ENCODE assay signal across 8 mouse cellular contexts in genomic region chr11:119490861-119491689, GRCm38 (mm10). TPM values are rescaled to one million over a fixed set of nuclear protein-coding genes. Genes with fewer than 3 reads are reported as not detected.
DNase-seq lines count a peak whose midpoint lies in the region; ATAC-seq and TF ChIP-seq lines count a peak whose summit lies in the region.

Endov (plus strand) TSS chr11:119491347.

- H3K4me3 ChIP-seq in forebrain, embryonic 10.5 days, result peak within 1 kb of the TSS; percentile 88
- peak within 1 kb of the TSS; percentile 84 for H3K4me3 ChIP-seq in heart, embryonic 15.5 days
- H3K4me3 ChIP-seq in liver, embryonic 14.5 days (ENCODE audit: insufficient read depth in 1 of 2, low read depth in 2 of 2, low read length in 2 of 2), result peak within 1 kb of the TSS; percentile 79 to 87
- H3K4me3 ChIP-seq in neural tube, embryonic 11.5 days (ENCODE audit: low read depth, low read length), result peak within 1 kb of the TSS; percentile 72
- peak within 1 kb of the TSS; percentile 84 for H3K4me3 ChIP-seq in stomach, postnatal 0 days (ENCODE audit: low read depth, low read length)

- peaks cover 22% of the 10 kb centered on the region for H3K36me3 ChIP-seq in forebrain, embryonic 10.5 days (replicated peaks)
- peaks cover 14% of the 10 kb centered on the region for H3K36me3 ChIP-seq in heart, embryonic 15.5 days
- H3K36me3 ChIP-seq in liver, embryonic 14.5 days (replicated peaks; ENCODE audit: control insufficient read depth, insufficient read depth, low read depth), result no peaks in the 10 kb centered on the region; the same call in 1 of the 2 replicates
- 0 out of 2 replicates have a peak, but pooled peaks cover 2% of the 10 kb centered on the region for H3K36me3 ChIP-seq in neural tube, embryonic 11.5 days (ENCODE audit: control insufficient read depth, insufficient read depth, low read length)
- H3K36me3 ChIP-seq in stomach, postnatal 0 days (ENCODE audit: control insufficient read depth, insufficient read depth, low read length), result 0 out of 2 replicates have a peak, but pooled peaks cover 4% of the 10 kb centered on the region

- ATAC-seq in heart, embryonic 15.5 days (replicated peaks; ENCODE audit: insufficient number of reproducible peaks, insufficient read depth, low FRiP score, low read depth), result peak; percentile 95
- ATAC-seq in liver, embryonic 14.5 days (ENCODE audit: insufficient read depth), result peak; percentile 97
- peak; percentile 93 for ATAC-seq in neural tube, embryonic 11.5 days (ENCODE audit: insufficient read depth, low FRiP score, low TSS enrichment)
- ATAC-seq in stomach, postnatal 0 days (ENCODE audit: low FRiP score, low TSS enrichment), result peak; percentile 92

- peaks cover 14% of the 10 kb centered on the region for H3K27me3 ChIP-seq in forebrain, embryonic 10.5 days (ENCODE audit: poor library complexity, severe bottlenecking)
- no peaks in the 10 kb centered on the region for H3K27me3 ChIP-seq in heart, embryonic 15.5 days
- no peaks in the 10 kb centered on the region for H3K27me3 ChIP-seq in liver, embryonic 14.5 days (ENCODE audit: control insufficient read depth, insufficient read depth, low read length)
- H3K27me3 ChIP-seq in neural tube, embryonic 11.5 days (ENCODE audit: control insufficient read depth, insufficient read depth, low read length), result no peaks in the 10 kb centered on the region
- H3K27me3 ChIP-seq in stomach, postnatal 0 days (ENCODE audit: control insufficient read depth, insufficient read depth, low read length), result no peaks in the 10 kb centered on the region

- H3K4me2 ChIP-seq in heart, embryonic 15.5 days, result peak within 1 kb of the TSS; percentile 96
- H3K4me2 ChIP-seq in liver, embryonic 14.5 days (ENCODE audit: low read depth), result peak within 1 kb of the TSS; percentile 96
- peak within 1 kb of the TSS; percentile 83 for H3K4me2 ChIP-seq in neural tube, embryonic 11.5 days (ENCODE audit: low read depth)
- peak within 1 kb of the TSS; percentile 87 for H3K4me2 ChIP-seq in stomach, postnatal 0 days (replicated peaks; ENCODE audit: low read depth)

- no peak for TF ChIP-seq EP300 in liver, embryonic 14.5 days (IDR thresholded peaks at IDR 0.05; ENCODE audit: low read depth)
- TF ChIP-seq EP300 in stomach, postnatal 0 days (optimal IDR thresholded peaks at IDR 0.05), result peak; percentile 74

- peak within 1 kb of the TSS; percentile 95 for H3K27ac ChIP-seq in forebrain, embryonic 10.5 days
- peak within 1 kb of the TSS; percentile 91 for H3K27ac ChIP-seq in heart, embryonic 15.5 days
- H3K27ac ChIP-seq in liver, embryonic 14.5 days, result peak within 1 kb of the TSS; percentile 36; the same call in 1 of the 2 replicates
- H3K27ac ChIP-seq in neural tube, embryonic 11.5 days (ENCODE audit: low read depth, low read length), result peak within 1 kb of the TSS; percentile 88
- peak within 1 kb of the TSS; percentile 90 for H3K27ac ChIP-seq in stomach, postnatal 0 days (replicated peaks)

- peak; percentile 99 for TF ChIP-seq CTCF in liver, embryonic 14.5 days (IDR thresholded peaks at IDR 0.05; ENCODE audit: low read depth)
- peak; percentile 98 for TF ChIP-seq CTCF in stomach, postnatal 0 days (IDR thresholded peaks at IDR 0.05; ENCODE audit: low read depth)

- H3K9ac ChIP-seq in heart, embryonic 15.5 days, result peak within 1 kb of the TSS; percentile 88
- H3K9ac ChIP-seq in liver, embryonic 14.5 days (replicated peaks), result peak within 1 kb of the TSS; percentile 77
- H3K9ac ChIP-seq in neural tube, embryonic 11.5 days (ENCODE audit: low read length), result peak within 1 kb of the TSS; percentile 85
- peak within 1 kb of the TSS; percentile 88 for H3K9ac ChIP-seq in stomach, postnatal 0 days (ENCODE audit: low read length)

- peaks cover 31% of the 10 kb centered on the region for H3K4me1 ChIP-seq in forebrain, embryonic 10.5 days
- peaks cover 10% of the 10 kb centered on the region for H3K4me1 ChIP-seq in heart, embryonic 15.5 days (replicated peaks)
- H3K4me1 ChIP-seq in liver, embryonic 14.5 days (replicated peaks; ENCODE audit: control insufficient read depth in 2 of 2, insufficient read depth in 2 of 2, low read length in 1 of 2), result peaks cover 4 to 7% of the 10 kb centered on the region in 2 experiments
- peaks cover 10% of the 10 kb centered on the region for H3K4me1 ChIP-seq in neural tube, embryonic 11.5 days (ENCODE audit: control insufficient read depth, insufficient read depth, low read length)
- no peaks in the 10 kb centered on the region for H3K4me1 ChIP-seq in stomach, postnatal 0 days (replicated peaks; ENCODE audit: control insufficient read depth, insufficient read depth)

- H3K9me3 ChIP-seq in forebrain, embryonic 10.5 days, result no peaks in the 10 kb centered on the region
- no peaks in the 10 kb centered on the region for H3K9me3 ChIP-seq in heart, embryonic 15.5 days (replicated peaks)
- no peaks in the 10 kb centered on the region for H3K9me3 ChIP-seq in liver, embryonic 14.5 days (ENCODE audit: control insufficient read depth, low read length)
- H3K9me3 ChIP-seq in neural tube, embryonic 11.5 days (ENCODE audit: control insufficient read depth, low read length), result no peaks in the 10 kb centered on the region
- H3K9me3 ChIP-seq in stomach, postnatal 0 days (ENCODE audit: control insufficient read depth, low read length), result no peaks in the 10 kb centered on the region

- DNase-seq in CD8-positive naive resting alpha-beta T cell, adult 2 months (ENCODE audit: low read depth in 2 of 2, low spot score in 2 of 2), result peak; percentile 96 to 97
- DNase-seq in c-Kit-positive CD71-negative TER-119-negative erythroid progenitor cells, embryonic 14.5 days (ENCODE audit: low read depth), result peak; percentile 97
- DNase-seq in forebrain, embryonic 10.5 days (ENCODE audit: extremely low spot score, low spot score), result peak; percentile 99
- peak; percentile 98 to 100 for DNase-seq in kidney, postnatal 25 days
- DNase-seq in liver, embryonic 14.5 days (ENCODE audit: low read depth in 3 of 3, low spot score in 3 of 3), result peak; percentile 89 to 91 (median 91)
- DNase-seq in neural tube, embryonic 11.5 days (ENCODE audit: low spot score), result peak; percentile 99
- peak; percentile 98 for DNase-seq in stomach, postnatal 0 days (ENCODE audit: low spot score)

- under 1% methylated on average over 66 of the region's 66 CpGs for WGBS in forebrain, embryonic 10.5 days
- WGBS in heart, embryonic 15.5 days, result under 1% methylated on average over 66 of the region's 66 CpGs
- under 1% methylated on average over 66 of the region's 66 CpGs for WGBS in liver, embryonic 14.5 days (ENCODE audit: insufficient replicate concordance)
- under 1% methylated on average over 66 of the region's 66 CpGs for WGBS in neural tube, embryonic 11.5 days
- WGBS in stomach, postnatal 0 days, result under 1% methylated on average over 66 of the region's 66 CpGs

RNA-seq across cellular contexts. Expression of gene Endov, which starts in this region (rescaled TPM):
- polyA plus RNA-seq in forebrain, embryonic 10.5 days (2016; fragmentation: Nextera tagmentation; extraction: Ambion mirVana), result 24.0 and 24.5 TPM in 2 replicates
- 9.6 and 12.4 TPM in 2 replicates for polyA plus RNA-seq in heart, embryonic 15.5 days (2015; fragmentation: Nextera tagmentation; extraction: Ambion mirVana)
- 3.9 and 4.3 TPM in 2 replicates for polyA plus RNA-seq in liver, embryonic 14.5 days (2012; rRNA removed)
- polyA plus RNA-seq in liver, embryonic 14.5 days (2014; fragmentation: Nextera tagmentation; extraction: Ambion mirVana), result 5.0 and 5.1 TPM in 2 replicates
- 13.9 and 18.1 TPM in 2 replicates for polyA plus RNA-seq in neural tube, embryonic 11.5 days (2014; fragmentation: Nextera tagmentation; extraction: Ambion mirVana)
- 9.2 and 12.8 TPM in 2 replicates for polyA plus RNA-seq in stomach, postnatal 0 days (2015; fragmentation: Nextera tagmentation; extraction: Ambion mirVana)

Comparison
In these comparisons a context has a peak if more than half of its experiments do, and no peak if none do; other contexts are left out.
1. Peak in every context shown above with its lines: DNase-seq, ATAC-seq, H3K4me3 ChIP-seq and H3K27ac ChIP-seq.
2. H3K27ac ChIP-seq: peak in every context shown above with its lines; median percentile 95 in forebrain, embryonic 10.5 days; 91 in heart, embryonic 15.5 days; 90 in stomach, postnatal 0 days; 88 in neural tube, embryonic 11.5 days; 36 in liver, embryonic 14.5 days.